In the genomic region with DNA sequence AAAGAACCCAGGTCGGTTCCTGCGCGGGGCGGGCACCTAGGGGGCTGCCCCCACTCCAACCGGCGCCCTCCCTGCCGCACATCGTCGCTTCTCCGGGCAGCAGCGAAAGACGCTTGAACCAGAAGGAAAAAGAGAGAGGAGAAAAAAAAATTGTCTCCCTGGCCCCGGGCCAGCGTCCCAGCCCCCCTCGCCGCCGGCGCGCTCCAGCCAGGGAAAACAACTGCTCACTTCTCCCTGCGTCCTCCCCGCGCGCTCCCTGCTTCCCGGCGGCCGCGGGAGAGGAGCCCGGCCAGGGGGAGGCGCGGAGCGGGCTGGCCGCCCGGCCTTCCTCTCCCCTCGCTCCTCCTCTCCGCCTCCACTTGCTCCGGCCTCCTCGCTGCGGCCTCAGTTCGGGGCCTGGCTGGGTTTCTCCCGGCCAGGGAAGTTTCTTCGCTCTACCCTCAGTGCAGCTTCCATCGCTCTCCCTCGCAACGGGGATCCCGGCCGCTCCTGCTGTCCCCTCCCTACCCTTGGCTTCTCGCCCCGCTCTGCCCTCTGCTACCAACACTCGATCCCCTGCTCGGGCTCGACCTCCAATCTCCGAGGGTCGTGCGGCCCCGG, we compare ENCODE assay signal across 8 mouse cellular contexts. TPM values are rescaled to one million over a fixed set of nuclear protein-coding genes. Genes with fewer than 3 reads are reported as not detected.
DNase-seq lines count a peak whose midpoint lies in the region; ATAC-seq and TF ChIP-seq lines count a peak whose summit lies in the region.

No protein-coding gene starts in this region.

- ATAC-seq in forebrain, embryonic 11.5 days (replicated peaks; ENCODE audit: low FRiP score), result peak; percentile 47
- peak; percentile 73 for ATAC-seq in heart, embryonic 14.5 days (ENCODE audit: insufficient number of reproducible peaks, insufficient read depth, low FRiP score, low read depth)
- ATAC-seq in liver, embryonic 14.5 days (ENCODE audit: insufficient read depth), result no peak
- ATAC-seq in neural tube, embryonic 12.5 days (ENCODE audit: low FRiP score, low read depth), result peak; percentile 56

- under 1% methylated on average over 55 of the region's 55 CpGs for WGBS in forebrain, embryonic 11.5 days
- under 1% methylated on average over 52 of the region's 55 CpGs for WGBS in heart, embryonic 14.5 days
- 1% methylated on average over 53 of the region's 55 CpGs for WGBS in liver, embryonic 14.5 days (ENCODE audit: insufficient replicate concordance)
- WGBS in neural tube, embryonic 12.5 days, result 1% methylated on average over 54 of the region's 55 CpGs

- peak; percentile 21 for DNase-seq in 416B (ENCODE audit: low read depth)
- DNase-seq in brain, adult 2 months (ENCODE audit: low read depth, low spot score), result peak; percentile 79
- DNase-seq in forebrain, embryonic 11.5 days (ENCODE audit: low spot score), result peak; percentile 82
- peak; percentile 90 for DNase-seq in kidney, postnatal 10 days
- DNase-seq in liver, embryonic 14.5 days (ENCODE audit: low read depth in 3 of 3, low spot score in 3 of 3), result no peak
- DNase-seq in urinary bladder, postnatal 4 days (ENCODE audit: low spot score in 2 of 2), result peak; percentile 88 to 91

- H3K4me2 ChIP-seq in forebrain, embryonic 11.5 days (ENCODE audit: low read depth, low read length, severe bottlenecking), result peak overlapping the region; percentile 99
- H3K4me2 ChIP-seq in heart, embryonic 14.5 days (ENCODE audit: low read length), result peak overlapping the region; percentile 93
- peak overlapping the region; percentile 65 for H3K4me2 ChIP-seq in liver, embryonic 14.5 days (ENCODE audit: low read depth)
- peak overlapping the region; percentile 97 for H3K4me2 ChIP-seq in neural tube, embryonic 12.5 days (replicated peaks)

- H3K9ac ChIP-seq in forebrain, embryonic 11.5 days (ENCODE audit: low read length), result peak overlapping the region; percentile 83
- H3K9ac ChIP-seq in heart, embryonic 14.5 days (ENCODE audit: low read length), result peak overlapping the region; percentile 98
- H3K9ac ChIP-seq in liver, embryonic 14.5 days (replicated peaks), result no peak overlapping the region
- peak overlapping the region; percentile 83 for H3K9ac ChIP-seq in neural tube, embryonic 12.5 days

- H3K27me3 ChIP-seq in forebrain, embryonic 11.5 days (ENCODE audit: control insufficient read depth, insufficient read depth, low read length), result peaks cover 35% of the 10 kb centered on the region
- 0 out of 2 replicates have a peak, but pooled peaks cover 10% of the 10 kb centered on the region for H3K27me3 ChIP-seq in heart, embryonic 14.5 days (ENCODE audit: control insufficient read depth, insufficient read depth, low read length)
- peaks cover 79% of the 10 kb centered on the region for H3K27me3 ChIP-seq in liver, embryonic 14.5 days (ENCODE audit: control insufficient read depth, insufficient read depth, low read length)
- H3K27me3 ChIP-seq in neural tube, embryonic 12.5 days (replicated peaks), result peaks cover 50% of the 10 kb centered on the region

- no peak overlapping the region; the same call in 1 of the 2 replicates for H3K27ac ChIP-seq in forebrain, embryonic 11.5 days (ENCODE audit: low read depth, low read length)
- H3K27ac ChIP-seq in heart, embryonic 14.5 days (replicated peaks in 1 of 2; ENCODE audit: control insufficient read depth in 1 of 2, insufficient read depth in 1 of 2, low read depth in 2 of 2, low read length in 2 of 2), result peak overlapping the region; percentile 90 to 94
- H3K27ac ChIP-seq in liver, embryonic 14.5 days, result no peak overlapping the region
- peak overlapping the region; percentile 5; the same call in 1 of the 2 replicates for H3K27ac ChIP-seq in neural tube, embryonic 12.5 days

- H3K4me3 ChIP-seq in forebrain, embryonic 11.5 days (ENCODE audit: low read depth, low read length), result peak overlapping the region; percentile 59
- peak overlapping the region; percentile 74 to 79 for H3K4me3 ChIP-seq in heart, embryonic 14.5 days (ENCODE audit: control insufficient read depth in 1 of 2, insufficient read depth in 1 of 2, low read depth in 1 of 2, low read length in 2 of 2)
- H3K4me3 ChIP-seq in liver, embryonic 14.5 days (ENCODE audit: insufficient read depth in 1 of 2, low read depth in 2 of 2, low read length in 2 of 2), result peak overlapping the region; percentile 13 to 37
- H3K4me3 ChIP-seq in neural tube, embryonic 12.5 days, result peak overlapping the region; percentile 57

- TF ChIP-seq CTCF in liver, embryonic 14.5 days (IDR thresholded peaks at IDR 0.05; ENCODE audit: low read depth), result no peak

- no peaks in the 10 kb centered on the region for H3K9me3 ChIP-seq in forebrain, embryonic 11.5 days (ENCODE audit: control insufficient read depth, low read length)
- H3K9me3 ChIP-seq in heart, embryonic 14.5 days (ENCODE audit: control insufficient read depth, low read length), result no peaks in the 10 kb centered on the region
- no peaks in the 10 kb centered on the region for H3K9me3 ChIP-seq in liver, embryonic 14.5 days (ENCODE audit: control insufficient read depth, low read length)
- H3K9me3 ChIP-seq in neural tube, embryonic 12.5 days, result no peaks in the 10 kb centered on the region

- H3K36me3 ChIP-seq in forebrain, embryonic 11.5 days (ENCODE audit: control insufficient read depth, insufficient read depth, low read length), result no peaks in the 10 kb centered on the region
- H3K36me3 ChIP-seq in heart, embryonic 14.5 days (ENCODE audit: control insufficient read depth, insufficient read depth, low read length), result no peaks in the 10 kb centered on the region; the same call in 1 of the 2 replicates
- H3K36me3 ChIP-seq in liver, embryonic 14.5 days (replicated peaks; ENCODE audit: control insufficient read depth, insufficient read depth, low read depth), result no peaks in the 10 kb centered on the region
- H3K36me3 ChIP-seq in neural tube, embryonic 12.5 days, result no peaks in the 10 kb centered on the region

- peaks cover 30% of the 10 kb centered on the region for H3K4me1 ChIP-seq in forebrain, embryonic 11.5 days (replicated peaks; ENCODE audit: control insufficient read depth, insufficient read depth, low read length)
- H3K4me1 ChIP-seq in heart, embryonic 14.5 days (ENCODE audit: control insufficient read depth in 2 of 2, insufficient read depth in 2 of 2, low read length in 2 of 2), result peaks cover 29 to 45% of the 10 kb centered on the region in 2 experiments
- peaks cover 0 to 3% of the 10 kb centered on the region in 2 experiments; a peak in 2 of 4 replicates for H3K4me1 ChIP-seq in liver, embryonic 14.5 days (replicated peaks; ENCODE audit: control insufficient read depth in 2 of 2, insufficient read depth in 2 of 2, low read length in 1 of 2)
- H3K4me1 ChIP-seq in neural tube, embryonic 12.5 days, result peaks cover 39% of the 10 kb centered on the region

- TF ChIP-seq EP300 in liver, embryonic 14.5 days (IDR thresholded peaks at IDR 0.05; ENCODE audit: low read depth), result no peak

RNA-seq across cellular contexts. Expression of a gene that starts 1.0 kb away (rescaled TPM):
- polyA plus RNA-seq in forebrain, embryonic 11.5 days (2014; fragmentation: Nextera tagmentation; extraction: Ambion mirVana), result 5.0 and 5.5 TPM in 2 replicates
- polyA plus RNA-seq in heart, embryonic 14.5 days (2014; fragmentation: Nextera tagmentation; extraction: Ambion mirVana), result 35.7 and 39.0 TPM in 2 replicates
- 1.9 and 2.1 TPM in 2 replicates for polyA plus RNA-seq in liver, embryonic 14.5 days (2012; rRNA removed)
- 0.85 and 1.6 TPM in 2 replicates for polyA plus RNA-seq in liver, embryonic 14.5 days (2014; fragmentation: Nextera tagmentation; extraction: Ambion mirVana)
- polyA plus RNA-seq in neural tube, embryonic 12.5 days (2016; fragmentation: Nextera tagmentation; extraction: Ambion mirVana), result 10.6 and 12.6 TPM in 2 replicates

RNA-seq across cellular contexts. Expression of a gene that starts 12.3 kb away (rescaled TPM):
- 140 and 162 TPM in 2 replicates for polyA plus RNA-seq in forebrain, embryonic 11.5 days (2014; fragmentation: Nextera tagmentation; extraction: Ambion mirVana)
- 86.1 and 89.5 TPM in 2 replicates for polyA plus RNA-seq in heart, embryonic 14.5 days (2014; fragmentation: Nextera tagmentation; extraction: Ambion mirVana)
- 44.0 and 50.9 TPM in 2 replicates for polyA plus RNA-seq in liver, embryonic 14.5 days (2012; rRNA removed)
- polyA plus RNA-seq in liver, embryonic 14.5 days (2014; fragmentation: Nextera tagmentation; extraction: Ambion mirVana), result 40.6 and 41.0 TPM in 2 replicates
- 193 and 195 TPM in 2 replicates for polyA plus RNA-seq in neural tube, embryonic 12.5 days (2016; fragmentation: Nextera tagmentation; extraction: Ambion mirVana)

RNA-seq across cellular contexts. Expression of a gene that starts 15.6 kb away (rescaled TPM):
- 6.8 and 7.4 TPM in 2 replicates for polyA plus RNA-seq in forebrain, embryonic 11.5 days (2014; fragmentation: Nextera tagmentation; extraction: Ambion mirVana)
- 66.5 and 67.1 TPM in 2 replicates for polyA plus RNA-seq in heart, embryonic 14.5 days (2014; fragmentation: Nextera tagmentation; extraction: Ambion mirVana)
- polyA plus RNA-seq in liver, embryonic 14.5 days (2012; rRNA removed), result 70.8 and 95.5 TPM in 2 replicates
- 66.0 and 76.7 TPM in 2 replicates for polyA plus RNA-seq in liver, embryonic 14.5 days (2014; fragmentation: Nextera tagmentation; extraction: Ambion mirVana)
- 10.1 and 10.5 TPM in 2 replicates for polyA plus RNA-seq in neural tube, embryonic 12.5 days (2016; fragmentation: Nextera tagmentation; extraction: Ambion mirVana)

RNA-seq across cellular contexts. Expression of a gene that starts 29.5 kb away (rescaled TPM):
- polyA plus RNA-seq in forebrain, embryonic 11.5 days (2014; fragmentation: Nextera tagmentation; extraction: Ambion mirVana), result 65.2 and 66.3 TPM in 2 replicates
- 56.9 and 62.3 TPM in 2 replicates for polyA plus RNA-seq in heart, embryonic 14.5 days (2014; fragmentation: Nextera tagmentation; extraction: Ambion mirVana)
- polyA plus RNA-seq in liver, embryonic 14.5 days (2012; rRNA removed), result 21.1 and 27.1 TPM in 2 replicates
- polyA plus RNA-seq in liver, embryonic 14.5 days (2014; fragmentation: Nextera tagmentation; extraction: Ambion mirVana), result 15.8 and 18.6 TPM in 2 replicates
- 66.1 and 70.4 TPM in 2 replicates for polyA plus RNA-seq in neural tube, embryonic 12.5 days (2016; fragmentation: Nextera tagmentation; extraction: Ambion mirVana)

RNA-seq across cellular contexts. Expression of a gene that starts 37.6 kb away (rescaled TPM):
- not detected in 2 replicates for polyA plus RNA-seq in forebrain, embryonic 11.5 days (2014; fragmentation: Nextera tagmentation; extraction: Ambion mirVana)
- 0.26 and 0.27 TPM in 2 replicates for polyA plus RNA-seq in heart, embryonic 14.5 days (2014; fragmentation: Nextera tagmentation; extraction: Ambion mirVana)
- polyA plus RNA-seq in liver, embryonic 14.5 days (2012; rRNA removed), result 0.04 TPM in 1 of 2 replicates, not detected in the other
- polyA plus RNA-seq in liver, embryonic 14.5 days (2014; fragmentation: Nextera tagmentation; extraction: Ambion mirVana), result 0.17 and 0.27 TPM in 2 replicates
- 0.19 TPM in 2 replicates for polyA plus RNA-seq in neural tube, embryonic 12.5 days (2016; fragmentation: Nextera tagmentation; extraction: Ambion mirVana)

Comparison
In these comparisons a context has a peak if more than half of its experiments do, and no peak if none do; other contexts are left out.
1. DNase-seq: peak in 416B (single experiment), brain, adult 2 months (single experiment), forebrain, embryonic 11.5 days (single experiment), kidney, postnatal 10 days (single experiment) and urinary bladder, postnatal 4 days (2 of 2); none in liver, embryonic 14.5 days (0 of 3).
2. H3K27ac ChIP-seq: peak in heart, embryonic 14.5 days (2 of 2) and neural tube, embryonic 12.5 days (single experiment); none in forebrain, embryonic 11.5 days (single experiment) and liver, embryonic 14.5 days (single experiment).
3. H3K4me3 ChIP-seq: peak in every context shown above with its lines; median percentile 76 in heart, embryonic 14.5 days; 59 in forebrain, embryonic 11.5 days; 57 in neural tube, embryonic 12.5 days; 25 in liver, embryonic 14.5 days.
4. Peak in every context shown above with its lines, with median percentiles within 50 percentile points of each other: H3K4me2 ChIP-seq.